Mouse (Mus musculus) small intestine, adult 2 months (tissue): ENCODE data around the gene Serpinc1. TPM values are rescaled to one million over a fixed set of nuclear protein-coding genes. Genes with fewer than 3 reads are reported as not detected.

ENCODE experiments used
- H3K27ac ChIP-seq: fragments of 200-500 bp; 2 replicates; pipeline ENCODE4 v1.5.1; 2012; ENCODE audit warnings: low read depth, low read length, control low read depth, inconsistent platforms; ENCODE audit not compliant: insufficient read depth
- H3K27me3 ChIP-seq: fragments of 200-500 bp; 2 replicates; pipeline ENCODE4 v1.6.1; 2012; ENCODE audit warnings: mild to moderate bottlenecking, moderate library complexity, low read length, inconsistent platforms; ENCODE audit not compliant: control insufficient read depth, insufficient read depth
- H3K36me3 ChIP-seq: fragments of 200-500 bp; 2 replicates; pipeline ENCODE4 v1.6.1; 2012; ENCODE audit warnings: mild to moderate bottlenecking, low read length, control low read depth, inconsistent platforms; ENCODE audit not compliant: control insufficient read depth, insufficient read depth
- H3K4me1 ChIP-seq: fragments of 200-500 bp; 2 replicates; pipeline ENCODE4 v1.6.1; 2012; ENCODE audit warnings: low read length, inconsistent platforms, mixed read lengths; ENCODE audit not compliant: control insufficient read depth, insufficient read depth, insufficient read length
- H3K4me3 ChIP-seq: fragments of 200-500 bp; 2 replicates; pipeline ENCODE4 v1.5.1; 2012; ENCODE audit warnings: low read depth, mild to moderate bottlenecking, control low read depth, inconsistent platforms, low read length, moderate library complexity
- CTCF ChIP-seq: fragments of 200-500 bp; IDR thresholded peaks from 2 replicates; pipeline ENCODE4 v1.5.1; 2012; ENCODE audit warnings: low read depth, mild to moderate bottlenecking, control low read depth, inconsistent platforms, low read length, moderate library complexity, mixed read lengths; ENCODE audit not compliant: insufficient replicate concordance, insufficient read length; ENCODE audit errors: extremely low read depth
- POLR2A ChIP-seq: fragments of 200-500 bp; IDR thresholded peaks from 2 replicates; pipeline ENCODE4 v1.6.1; 2012; ENCODE audit warnings: low read depth, mild to moderate bottlenecking, control low read depth, inconsistent platforms, low read length, moderate library complexity
- WGBS: fragments of 180-500 bp; shearing (Covaris S2); methylation state at CpG from one replicate; pipeline ENCODE4 v1.1.7; 2018; 5-methylcytosine and 5-hydroxymethylcytosine counted together
- polyA plus RNA-seq: library from polyadenylated mRNA; depleted of rRNA; stranded (reverse); fragments of >200 nt; gene quantifications from 2 replicates; pipeline ENCODE4 v1.2.3, GENCODE M21; 2012; rRNA removed

Gene Serpinc1
- polyA plus RNA-seq, 1 experiment: 1.4 TPM

- H3K27ac ChIP-seq: no peak overlapping the region
- TF ChIP-seq POLR2A: no peak
- TF ChIP-seq CTCF: no peak
- 91% methylated on average over 7 of the region's 7 CpGs for WGBS
- H3K4me3 ChIP-seq: no peak overlapping the region
- H3K36me3 ChIP-seq: peaks cover 35% of the 10 kb centered on the region
- peaks cover 1% of the 10 kb centered on the region; the same call in 1 of the 2 replicates for H3K4me1 ChIP-seq
- H3K27me3 ChIP-seq: no peaks in the 10 kb centered on the region
These were observed 63.1 kb downstream of the Serpinc1 start for GRCm38 (mm10) chr1:161041261-161042020.

- Histone ChIP-seq H3K36me3 (peaks cover 21% of the 10 kb centered on the region), H3K27me3 (no peaks in the 10 kb centered on the region), H3K27ac (no peak overlapping the region), H3K4me1 (no peaks in the 10 kb centered on the region), H3K4me3 (no peak overlapping the region)
- 83% methylated on average over 3 of the region's 3 CpGs for WGBS
- TF ChIP-seq CTCF: no peak
- TF ChIP-seq POLR2A: no peak
These were observed 68.6 kb downstream of the Serpinc1 start for GRCm38 (mm10) chr1:161046972-161047371.

Other genes starting within 250 kb of the Serpinc1 start
- gene Rabgap1l, start 185.4 kb upstream of the Serpinc1 start, polyA plus RNA-seq: 3.5 and 4.9 TPM in 2 replicates
- gene Rc3h1, start 72.2 kb upstream of the Serpinc1 start, polyA plus RNA-seq: 5.6 and 12.3 TPM in 2 replicates
- 0.13 and 0.32 TPM in 2 replicates for gene Zbtb37, start 56.3 kb downstream of the Serpinc1 start, polyA plus RNA-seq
- gene Dars2, start 92.1 kb downstream of the Serpinc1 start, polyA plus RNA-seq: 4.8 and 8.9 TPM in 2 replicates
- gene Cenpl, start 92.1 kb downstream of the Serpinc1 start, polyA plus RNA-seq: 0.41 and 1.2 TPM in 2 replicates
- gene Klhl20, start 152.9 kb downstream of the Serpinc1 start, polyA plus RNA-seq: 1.9 and 2.7 TPM in 2 replicates
- not detected in 2 replicates for gene Ankrd45, start 164.1 kb downstream of the Serpinc1 start, polyA plus RNA-seq
- not detected in 2 replicates for gene Tex50, start 180.7 kb downstream of the Serpinc1 start, polyA plus RNA-seq